Mouse (Mus musculus): ENCODE results near the gene Zfx. TPM values are rescaled to one million over a fixed set of nuclear protein-coding genes. Genes with fewer than 3 reads are reported as not detected.

Zfx gene
- polyA plus RNA-seq (2016; fragmentation: Nextera tagmentation; extraction: Ambion mirVana) = 34.1 and 34.8 TPM in 2 replicates

DNA sequence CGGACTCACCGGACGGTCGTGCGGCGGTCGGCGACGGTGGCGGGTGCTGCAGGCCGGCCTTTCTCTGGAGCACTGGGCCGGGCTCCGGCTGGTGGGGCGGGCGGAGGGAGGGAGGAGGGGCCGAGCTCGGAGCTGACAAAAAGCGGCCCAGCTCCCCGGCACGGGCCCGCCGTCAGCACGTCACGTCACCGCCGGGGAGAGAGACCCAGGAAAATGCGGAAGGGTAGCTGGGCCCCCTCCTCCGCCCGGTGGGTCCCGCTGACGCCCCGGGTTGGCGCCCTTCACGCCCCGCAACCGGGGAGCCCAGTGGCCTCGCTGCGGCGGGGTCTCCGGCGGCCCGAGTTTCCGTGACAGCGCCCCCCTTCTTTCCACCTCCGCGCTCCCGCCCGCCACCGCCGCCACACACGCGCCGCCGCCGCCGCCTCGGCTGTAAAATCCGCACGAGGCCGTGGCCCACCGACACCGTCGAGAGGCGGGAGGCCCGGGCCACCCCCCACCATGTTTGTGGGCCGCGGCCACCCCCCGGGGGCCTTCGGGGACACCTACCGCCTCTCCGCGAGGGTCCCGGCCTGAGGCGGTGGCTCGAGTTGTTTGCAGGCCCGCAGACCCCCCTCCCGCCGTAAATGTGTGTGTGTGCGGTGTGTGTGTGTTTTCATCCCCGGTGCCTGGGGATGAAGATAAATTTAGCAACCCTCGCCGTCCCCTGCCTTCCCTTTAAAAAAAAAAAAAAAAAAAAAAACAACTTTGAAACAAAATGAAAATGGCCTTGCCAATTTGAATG, at the start of gene Zfx:
Gene Zfx (minus strand): TSS at position 644 of the 781 bp plus-strand sequence.
- Histone ChIP-seq H3K4me2 (peak within 1 kb of the TSS; percentile 50), H3K9me3 (no peaks in the 10 kb centered on the region), H3K9ac (peak within 1 kb of the TSS; percentile 90), H3K36me3 (replicated peaks) (no peaks in the 10 kb centered on the region), H3K27ac (peak within 1 kb of the TSS; percentile 100), H3K27me3 (peaks cover 44% of the 10 kb centered on the region), H3K4me3 (replicated peaks) (peak within 1 kb of the TSS; percentile 63), H3K4me1 (peaks cover 5% of the 10 kb centered on the region; the same call in 1 of the 2 replicates)
- ATAC-seq (ENCODE audit: low FRiP score) = peak; percentile 86
- WGBS = 24% methylated on average over 35 of the region's 82 CpGs

DNA sequence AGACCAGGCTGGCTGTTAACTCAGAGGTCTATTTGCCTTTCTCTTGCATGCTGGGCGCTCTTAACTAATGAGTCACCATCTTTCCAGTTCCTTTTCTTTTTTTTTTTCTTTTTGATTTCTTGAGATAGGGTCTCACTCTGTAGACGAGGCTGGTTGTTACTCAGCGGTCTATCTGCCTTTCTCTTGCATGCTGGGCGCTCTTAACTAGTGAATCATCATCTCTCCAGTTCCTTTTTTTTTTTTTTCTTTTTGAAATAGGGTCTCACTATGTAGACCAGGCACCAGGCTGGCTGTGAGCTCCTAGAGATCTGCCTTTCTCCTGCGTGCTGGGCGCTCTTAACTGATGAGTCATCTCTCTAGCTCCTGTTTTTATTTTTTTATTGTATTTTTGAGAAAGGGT, 45.8 kb upstream of the Zfx start:
- Histone ChIP-seq H3K4me1 (no peaks in the 10 kb centered on the region), H3K27me3 (peaks cover 70% of the 10 kb centered on the region), H3K36me3 (replicated peaks) (no peaks in the 10 kb centered on the region), H3K4me2 (no peak overlapping the region), H3K9me3 (no peaks in the 10 kb centered on the region), H3K9ac (no peak overlapping the region), H3K27ac (no peak overlapping the region), H3K4me3 (replicated peaks) (no peak overlapping the region)
- 81% methylated on average over 6 of the region's 6 CpGs for WGBS
- no peak for ATAC-seq (ENCODE audit: low FRiP score)

- 26% methylated on average over 11 of the region's 11 CpGs for WGBS
Observed at GRCm38 (mm10) chrX:94152251-94152830, 28.8 kb upstream of the Zfx start.

DNA sequence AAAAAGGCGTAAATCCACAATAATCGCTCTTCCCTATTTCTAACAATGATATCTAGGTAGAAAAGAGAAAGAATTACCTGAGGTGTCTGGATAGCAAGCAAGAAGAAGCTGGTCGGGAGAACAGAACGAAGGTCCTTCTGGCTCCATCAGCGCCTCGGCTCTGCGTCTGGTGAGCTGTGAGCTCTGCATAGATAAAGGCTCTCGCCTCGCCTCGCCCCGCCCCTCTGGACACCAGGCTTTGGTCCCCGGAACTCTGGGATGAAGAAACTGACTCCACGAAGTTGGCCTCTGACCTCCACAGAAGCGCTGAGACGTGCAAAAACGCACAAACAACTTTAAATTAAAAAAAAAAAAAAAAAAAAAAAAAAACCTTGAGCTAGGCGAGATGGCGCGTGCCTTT, 27.0 kb upstream of the Zfx start:
- H3K27me3 ChIP-seq = peaks cover 79% of the 10 kb centered on the region
- H3K27ac ChIP-seq = no peak overlapping the region
- H3K36me3 ChIP-seq (replicated peaks) = no peaks in the 10 kb centered on the region
- no peak for ATAC-seq (ENCODE audit: low FRiP score)
- H3K9me3 ChIP-seq = no peaks in the 10 kb centered on the region
- H3K4me2 ChIP-seq = no peak overlapping the region
- H3K4me1 ChIP-seq = peaks cover 3% of the 10 kb centered on the region; the same call in 1 of the 2 replicates
- WGBS = 82% methylated on average over 19 of the region's 19 CpGs
- no peak overlapping the region for H3K4me3 ChIP-seq (replicated peaks)
- no peak overlapping the region for H3K9ac ChIP-seq

More at GRCm38 (mm10) chrX:94152251-94152830, 28.8 kb upstream of the Zfx start:
- Histone ChIP-seq H3K27ac (no peak overlapping the region), H3K36me3 (replicated peaks) (no peaks in the 10 kb centered on the region), H3K4me3 (replicated peaks) (no peak overlapping the region), H3K4me1 (peaks cover 3% of the 10 kb centered on the region; the same call in 1 of the 2 replicates), H3K9ac (no peak overlapping the region), H3K9me3 (no peaks in the 10 kb centered on the region), H3K27me3 (peaks cover 74% of the 10 kb centered on the region), H3K4me2 (no peak overlapping the region)
- no peak for ATAC-seq (ENCODE audit: low FRiP score)

DNA sequence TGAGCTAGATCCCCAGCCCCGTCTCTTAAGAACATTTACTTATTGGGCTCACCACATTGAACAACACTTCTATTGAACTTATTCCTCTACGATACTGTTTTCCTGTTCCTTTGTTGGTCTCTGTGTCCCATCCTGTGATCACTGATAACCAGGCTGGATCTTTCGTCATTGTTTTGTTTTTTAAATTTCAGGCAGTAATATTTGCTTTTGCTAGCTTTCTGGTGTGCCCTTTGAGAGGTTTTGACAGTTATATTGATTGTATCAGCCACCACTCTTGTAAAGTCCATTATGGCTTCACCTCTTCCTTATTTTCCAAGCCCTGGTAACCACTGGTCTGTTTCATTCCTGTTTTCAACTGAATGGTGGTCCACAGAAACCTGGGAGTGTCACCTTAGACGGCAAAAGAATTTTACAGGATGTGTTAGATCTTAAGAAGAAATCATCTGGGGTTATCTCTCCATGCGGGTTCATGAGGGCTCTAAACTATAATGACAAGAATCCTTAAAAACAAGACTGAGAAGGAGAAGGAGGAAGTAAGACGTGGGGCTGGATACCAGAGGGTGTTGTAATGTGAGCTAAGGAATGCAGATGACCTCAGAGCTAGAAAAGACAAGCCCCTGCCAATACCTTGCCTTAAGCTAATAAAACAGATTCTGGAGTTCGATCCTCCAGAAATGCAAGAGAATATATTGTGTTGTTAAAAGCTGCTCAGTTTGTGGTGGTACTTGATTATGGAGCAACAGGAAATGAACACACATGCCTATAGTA, 18.7 kb upstream of the Zfx start:
- 80% methylated on average over 7 of the region's 7 CpGs for WGBS
- Histone ChIP-seq H3K27me3 (peaks cover 65% of the 10 kb centered on the region), H3K4me1 (no peaks in the 10 kb centered on the region)

GRCm38 (mm10) chrX:94140080-94140479, 16.6 kb upstream of the Zfx start:
- 94% methylated on average over 1 of the region's 1 CpGs for WGBS
- Histone ChIP-seq H3K36me3 (replicated peaks) (no peaks in the 10 kb centered on the region), H3K27ac (no peak overlapping the region), H3K4me1 (no peaks in the 10 kb centered on the region), H3K27me3 (peaks cover 56% of the 10 kb centered on the region), H3K4me2 (no peak overlapping the region), H3K4me3 (replicated peaks) (no peak overlapping the region), H3K9ac (no peak overlapping the region), H3K9me3 (no peaks in the 10 kb centered on the region)
- ATAC-seq (ENCODE audit: low FRiP score) = no peak

More for the DNA sequence above, 18.7 kb upstream of the Zfx start:
- no peaks in the 10 kb centered on the region for H3K9me3 ChIP-seq
- ATAC-seq (ENCODE audit: low FRiP score) = no peak
- no peak overlapping the region for H3K27ac ChIP-seq
- H3K9ac ChIP-seq = no peak overlapping the region
- no peak overlapping the region for H3K4me3 ChIP-seq (replicated peaks)
- H3K4me2 ChIP-seq = no peak overlapping the region
- no peaks in the 10 kb centered on the region for H3K36me3 ChIP-seq (replicated peaks)

DNA sequence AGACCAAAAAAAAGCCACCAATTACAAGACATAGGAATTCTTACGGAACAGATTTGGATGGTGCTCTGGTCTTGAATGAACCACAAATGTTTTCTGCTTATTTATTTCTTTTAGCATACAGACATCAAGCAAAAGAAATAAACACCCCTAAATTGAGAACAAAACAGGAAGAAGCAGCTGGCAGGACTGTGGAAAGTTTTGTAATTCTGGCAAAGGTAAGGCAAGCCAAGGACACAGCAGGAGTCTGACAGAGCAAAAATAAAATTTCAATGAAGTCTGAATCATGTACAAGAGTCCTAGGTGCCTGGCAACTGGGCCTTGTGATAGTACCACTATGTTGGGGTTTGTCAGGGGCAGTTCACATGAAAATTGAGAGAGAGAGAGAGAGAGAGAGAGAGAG, 14.8 kb upstream of the Zfx start:
- Histone ChIP-seq H3K4me1 (no peaks in the 10 kb centered on the region), H3K9me3 (no peaks in the 10 kb centered on the region), H3K9ac (no peak overlapping the region), H3K27me3 (peaks cover 59% of the 10 kb centered on the region), H3K4me2 (no peak overlapping the region), H3K27ac (no peak overlapping the region), H3K36me3 (replicated peaks) (no peaks in the 10 kb centered on the region), H3K4me3 (replicated peaks) (no peak overlapping the region)
- ATAC-seq (ENCODE audit: low FRiP score) = no peak
- 93% methylated on average over 1 of the region's 1 CpGs for WGBS

DNA sequence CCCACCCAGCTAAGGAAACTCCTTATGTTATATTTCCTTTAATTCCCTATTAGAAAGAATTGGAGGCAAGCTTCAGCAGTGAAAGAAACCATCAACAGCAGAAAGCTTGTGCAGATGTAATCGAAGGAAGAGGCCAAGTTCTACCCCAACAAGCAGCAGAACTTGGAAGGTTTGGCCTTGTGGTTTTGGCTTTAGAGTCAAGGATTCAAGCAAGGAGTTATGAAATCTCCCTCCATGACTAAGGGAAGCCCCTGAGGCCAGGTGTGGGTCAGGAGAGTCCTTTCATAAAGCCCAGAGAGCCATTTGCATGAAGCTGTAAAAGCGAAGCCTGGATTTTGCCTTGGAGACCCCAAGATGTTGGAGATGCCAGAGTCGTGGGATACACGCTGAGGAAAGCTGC, 11.6 kb upstream of the Zfx start:
- 73% methylated on average over 4 of the region's 4 CpGs for WGBS
- Histone ChIP-seq H3K4me2 (no peak overlapping the region), H3K27me3 (peaks cover 68% of the 10 kb centered on the region), H3K4me3 (replicated peaks) (no peak overlapping the region), H3K27ac (no peak overlapping the region), H3K36me3 (replicated peaks) (no peaks in the 10 kb centered on the region), H3K9me3 (no peaks in the 10 kb centered on the region), H3K4me1 (no peaks in the 10 kb centered on the region), H3K9ac (no peak overlapping the region)
- ATAC-seq (ENCODE audit: low FRiP score) = no peak

DNA sequence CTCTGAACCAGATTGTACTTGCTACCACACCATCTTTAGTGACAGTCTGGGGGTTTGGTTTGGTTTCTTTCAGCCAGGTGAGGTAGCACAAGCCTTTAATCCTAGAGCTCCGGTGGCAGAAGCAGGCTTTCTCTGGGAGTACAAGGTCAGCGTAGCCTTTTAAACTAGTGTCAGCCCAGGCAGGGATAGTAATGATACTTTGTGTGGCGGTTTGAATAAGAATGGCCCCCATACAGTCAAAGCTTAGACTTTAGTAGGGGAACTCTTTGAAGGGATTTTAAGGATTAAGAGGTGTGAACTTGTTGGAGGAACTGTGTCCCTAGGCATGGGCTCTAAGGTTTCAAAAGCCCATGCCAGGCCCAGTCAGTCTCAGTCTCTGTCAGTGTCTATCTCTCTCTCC, 10.0 kb upstream of the Zfx start:
- H3K4me2 ChIP-seq = no peak overlapping the region
- H3K4me1 ChIP-seq = no peaks in the 10 kb centered on the region
- no peak overlapping the region for H3K4me3 ChIP-seq (replicated peaks)
- H3K9me3 ChIP-seq = no peaks in the 10 kb centered on the region
- H3K27me3 ChIP-seq = peaks cover 65% of the 10 kb centered on the region
- no peak for ATAC-seq (ENCODE audit: low FRiP score)
- H3K9ac ChIP-seq = no peak overlapping the region
- no peak overlapping the region for H3K27ac ChIP-seq
- no peaks in the 10 kb centered on the region for H3K36me3 ChIP-seq (replicated peaks)
- WGBS = 39% methylated on average over 3 of the region's 3 CpGs

DNA sequence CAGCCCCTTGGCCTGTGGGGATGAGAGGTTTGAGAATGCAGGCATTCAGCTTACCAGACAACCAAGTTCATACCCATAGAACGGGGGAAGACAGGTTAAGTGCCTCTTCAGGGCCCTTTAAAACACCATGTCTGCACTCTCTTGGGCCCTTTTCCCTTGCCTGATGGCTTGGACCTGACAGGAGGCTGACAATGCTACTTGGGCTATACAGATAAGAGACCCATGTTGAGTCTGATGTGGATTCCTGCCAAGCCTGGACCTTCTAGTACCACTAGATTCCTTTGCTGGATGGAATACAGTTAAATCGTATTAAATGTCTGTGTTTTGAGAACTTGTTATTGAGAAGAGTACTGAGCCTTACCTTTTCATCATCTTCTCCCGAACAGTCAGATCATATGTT, 8.7 kb upstream of the Zfx start:
- H3K4me2 ChIP-seq = no peak overlapping the region

DNA sequence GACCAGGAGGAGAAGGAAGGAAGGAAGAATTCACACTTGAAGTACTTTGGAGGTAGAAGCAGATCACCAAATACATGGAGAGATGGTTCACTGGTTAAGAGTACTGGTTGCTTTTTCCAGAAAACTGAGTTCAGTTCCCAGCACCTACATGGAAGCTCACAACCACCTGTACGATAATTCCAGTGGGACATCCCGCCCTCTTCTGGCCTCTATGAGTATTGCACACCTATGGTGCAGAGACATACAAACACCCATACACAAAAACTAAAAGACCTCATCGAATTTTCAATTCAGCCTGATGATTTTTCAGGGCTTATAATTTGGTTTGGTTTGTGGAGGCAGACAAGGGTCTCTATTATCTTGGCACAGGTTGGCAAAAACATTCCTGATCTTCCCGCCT, 6.2 kb upstream of the Zfx start:
- WGBS = 71% methylated on average over 4 of the region's 4 CpGs

More for the DNA sequence above, 8.7 kb upstream of the Zfx start:
- H3K9me3 ChIP-seq = no peaks in the 10 kb centered on the region
- no peak for ATAC-seq (ENCODE audit: low FRiP score)
- H3K36me3 ChIP-seq (replicated peaks) = no peaks in the 10 kb centered on the region
- H3K4me3 ChIP-seq (replicated peaks) = no peak overlapping the region
- H3K27me3 ChIP-seq = peaks cover 62% of the 10 kb centered on the region
- no peaks in the 10 kb centered on the region for H3K4me1 ChIP-seq
- H3K27ac ChIP-seq = no peak overlapping the region
- H3K9ac ChIP-seq = no peak overlapping the region
- WGBS = 76% methylated on average over 3 of the region's 3 CpGs

DNA sequence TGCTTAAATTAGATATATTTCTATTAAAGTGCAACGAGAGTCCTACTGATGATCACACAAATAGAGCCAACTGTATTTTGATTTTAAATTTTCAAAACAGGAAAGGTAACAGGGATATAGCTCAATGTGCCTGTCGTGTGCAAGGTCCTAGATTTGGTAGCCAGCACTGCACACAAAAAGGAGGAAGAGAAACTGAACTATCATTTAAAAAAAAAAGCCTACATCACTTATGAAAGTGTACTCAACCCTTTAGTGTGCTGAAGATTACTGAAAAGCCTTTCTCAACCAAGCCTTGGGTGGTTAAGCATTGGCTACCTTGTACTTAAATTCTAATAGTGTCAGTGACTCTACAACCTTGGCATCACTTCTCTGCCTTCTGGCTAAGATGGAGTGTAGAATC, 2.4 kb upstream of the Zfx start:
- ATAC-seq (ENCODE audit: low FRiP score) = no peak

More for the DNA sequence above, 6.2 kb upstream of the Zfx start:
- no peak overlapping the region for H3K27ac ChIP-seq
- H3K4me2 ChIP-seq = no peak overlapping the region
- H3K27me3 ChIP-seq = peaks cover 70% of the 10 kb centered on the region
- H3K9me3 ChIP-seq = no peaks in the 10 kb centered on the region
- H3K4me3 ChIP-seq (replicated peaks) = no peak overlapping the region
- H3K9ac ChIP-seq = no peak overlapping the region
- ATAC-seq (ENCODE audit: low FRiP score) = no peak
- no peaks in the 10 kb centered on the region for H3K4me1 ChIP-seq
- no peaks in the 10 kb centered on the region for H3K36me3 ChIP-seq (replicated peaks)

More for the DNA sequence above, 2.4 kb upstream of the Zfx start:
- no peaks in the 10 kb centered on the region for H3K36me3 ChIP-seq (replicated peaks)
- no peak overlapping the region for H3K9ac ChIP-seq
- WGBS = 66% methylated on average over 2 of the region's 2 CpGs
- H3K4me2 ChIP-seq = no peak overlapping the region
- no peak overlapping the region for H3K27ac ChIP-seq
- no peak overlapping the region for H3K4me3 ChIP-seq (replicated peaks)
- no peaks in the 10 kb centered on the region for H3K9me3 ChIP-seq
- H3K27me3 ChIP-seq = peaks cover 54% of the 10 kb centered on the region
- H3K4me1 ChIP-seq = no peaks in the 10 kb centered on the region

Data from forebrain, embryonic 12.5 days (tissue).